Mouse (Mus musculus) gastrocnemius, adult 2 months (tissue): ENCODE measurements around the gene Htr2a. TPM values are rescaled to one million over a fixed set of nuclear protein-coding genes. Genes with fewer than 3 reads are reported as not detected.
A peak's percentile ranks its signal among the peaks of the same experiment; 100 is the strongest.

Source experiments
- DNase-seq: peaks from one replicate; pipeline ENCODE4 v3.0.0; 2022
- H3K27ac ChIP-seq: fragments of 200-600 bp; 2 replicates; pipeline ENCODE4 v1.8.1; 2022; ENCODE audit warnings: mild to moderate bottlenecking
- H3K4me3 ChIP-seq: fragments of 200-600 bp; 2 replicates; pipeline ENCODE4 v1.8.1; 2022; ENCODE audit warnings: mild to moderate bottlenecking, moderate library complexity
- CTCF ChIP-seq: fragments of 200-600 bp; IDR thresholded peaks from 2 replicates; pipeline ENCODE4 v1.8.1; 2022; ENCODE audit warnings: antibody characterized with exemption, mild to moderate bottlenecking, moderate library complexity
- intact Hi-C: fragments of 180-260 bp; cut with DNase I; formaldehyde crosslinking; loops from one replicate; pipeline ENCODE4 v1.15.1; 2025
- total RNA-seq, 2 experiments: library from RNA; stranded (reverse); gene quantifications; 2 replicates each; pipeline ENCODE4 v1.2.3; 2021

The Htr2a gene
- total RNA-seq, 2 experiments from 2014 or later: 0.15 to 0.20 TPM

DNA sequence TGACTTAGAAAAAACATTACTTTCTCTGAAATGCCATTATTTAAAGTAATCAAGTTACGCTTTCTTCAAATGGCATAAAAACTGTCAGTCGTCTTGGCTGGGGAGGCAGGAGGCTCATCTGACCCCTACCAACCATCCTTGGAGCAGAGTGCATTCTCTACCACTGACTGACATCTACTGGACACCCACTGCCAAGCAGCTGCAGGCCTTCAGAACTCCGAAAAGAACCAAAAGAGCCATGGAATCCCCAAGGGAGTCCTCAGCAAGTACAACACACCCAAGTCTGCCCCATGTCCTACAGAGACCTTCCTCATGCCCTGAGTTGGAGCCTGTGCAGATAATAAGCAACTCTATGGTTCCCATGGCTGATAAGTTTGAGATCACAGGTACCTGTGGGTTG lies 82.9 kb downstream of the Htr2a start:
- H3K4me3 ChIP-seq: no peak overlapping the region
- no peak for TF ChIP-seq CTCF
- no peak for DNase-seq
- intact Hi-C loops: no loop called here
- H3K27ac ChIP-seq: no peak overlapping the region

DNA sequence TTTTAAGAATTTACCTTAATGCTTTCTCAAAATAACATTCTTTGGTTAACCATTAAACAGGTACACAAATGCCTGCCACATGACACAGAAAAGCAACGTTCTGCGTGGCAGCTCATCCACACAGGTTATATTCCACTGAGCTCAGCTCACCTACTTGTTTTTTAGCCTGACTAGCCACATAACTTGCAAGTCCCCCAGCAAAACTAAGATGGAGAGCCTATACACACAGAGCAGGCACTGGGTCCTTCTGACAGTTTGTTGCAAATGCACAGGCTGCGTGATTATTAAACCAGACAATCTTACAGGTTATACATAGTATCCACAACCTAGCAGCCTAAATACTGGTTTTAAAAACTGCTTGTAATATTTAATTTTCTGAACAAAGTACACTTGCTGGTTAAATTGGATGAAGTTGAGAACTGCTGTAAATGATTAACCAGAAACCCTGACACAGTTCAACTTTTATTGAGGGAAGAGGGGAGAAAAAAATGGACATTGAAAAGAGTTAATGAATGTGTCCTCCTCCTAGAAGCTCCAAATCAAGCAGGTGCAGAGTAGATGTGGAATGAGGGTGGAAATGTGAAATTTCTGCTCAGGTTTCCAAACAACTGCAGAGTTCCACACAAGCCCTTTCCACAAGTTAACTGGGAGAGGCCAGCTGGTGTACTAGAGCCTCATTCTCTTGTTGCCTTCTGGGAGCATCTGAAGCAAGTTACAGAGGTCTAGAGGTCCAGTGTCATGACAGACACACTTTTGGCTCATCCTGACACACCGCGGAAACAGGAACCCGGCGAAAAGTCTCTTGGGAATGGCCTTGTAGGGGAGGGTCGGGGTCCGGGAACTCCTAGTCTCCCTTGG lies 90.8 kb downstream of the Htr2a start:
- H3K27ac ChIP-seq: peak overlapping the region; percentile 85
- intact Hi-C loops: loop anchor here (10.0 kb wide), 1 partner anchor 553 kb away; the partner anchor contains the start of gene Zc3h13
- peak overlapping the region; percentile 94 for H3K4me3 ChIP-seq
- DNase-seq: no peak
- no peak for TF ChIP-seq CTCF

DNA sequence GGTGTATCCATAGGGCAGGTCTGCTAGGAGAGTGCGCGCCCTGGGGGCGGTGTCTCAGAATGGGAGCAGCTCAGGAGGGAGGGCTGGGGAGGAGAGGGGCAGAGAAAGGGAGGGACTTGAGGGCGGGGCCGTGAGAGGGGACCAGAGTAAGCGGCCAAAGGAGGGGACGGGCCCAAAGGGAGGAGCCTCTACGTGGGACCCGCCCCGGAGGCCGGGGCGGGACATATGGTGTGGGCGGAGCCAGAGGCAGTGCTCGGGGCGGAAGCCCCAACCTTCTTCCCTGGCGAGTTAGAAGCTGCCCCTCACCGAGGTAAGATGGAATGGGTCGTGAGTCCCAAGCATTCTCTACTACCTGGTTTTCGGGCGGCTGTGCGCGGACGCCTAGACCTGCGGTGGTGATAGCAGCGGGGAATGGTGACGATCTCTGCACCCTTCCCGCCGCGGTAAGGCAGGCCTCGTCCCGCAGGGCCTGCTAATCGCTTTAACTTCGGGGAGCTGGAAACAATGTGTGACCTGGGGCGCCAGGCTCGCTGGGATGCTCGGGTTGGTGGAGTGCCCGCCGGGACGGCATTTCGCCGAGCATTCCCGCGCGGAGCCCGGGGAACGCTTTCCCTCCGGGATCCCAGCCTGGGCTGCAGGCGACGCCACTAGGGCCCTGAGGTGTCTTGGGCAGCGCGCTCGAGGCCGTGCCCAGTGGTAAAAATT lies 91.6 kb downstream of the Htr2a start, which contains the start of gene Esd:
TSS of gene Esd (plus strand) at position 219 of the 705 bp plus-strand sequence.
- intact Hi-C loops: loop anchor here (10.0 kb wide), 1 partner anchor 553 kb away; the partner anchor contains the start of gene Zc3h13
- DNase-seq: peak; percentile 95
- Histone ChIP-seq H3K27ac (peak within 1 kb of the TSS; percentile 85), H3K4me3 (peak within 1 kb of the TSS; percentile 94)
- TF ChIP-seq CTCF: peak; percentile 9; the same call in 1 of the 2 replicates

DNA sequence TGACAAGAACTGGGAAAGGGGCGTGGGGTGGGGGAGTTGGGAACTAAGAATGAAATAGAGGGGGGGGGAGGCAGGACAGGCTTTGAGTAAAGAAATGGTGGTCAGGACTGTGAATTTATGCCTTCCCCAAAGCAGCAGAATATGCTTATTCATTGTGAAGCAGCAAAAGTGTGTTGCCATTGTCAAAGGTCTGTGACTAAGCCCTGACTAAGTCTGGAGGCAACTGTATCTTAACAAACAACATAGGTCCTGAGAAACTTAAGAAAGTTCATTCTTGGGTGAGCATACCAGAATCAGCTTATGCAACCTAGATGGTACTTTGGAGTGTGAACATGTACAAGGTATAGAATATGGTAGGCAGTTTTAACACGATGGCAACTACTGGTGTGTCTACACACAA lies 92.8 kb downstream of the Htr2a start:
- Histone ChIP-seq H3K27ac (no peak overlapping the region), H3K4me3 (peak overlapping the region; percentile 94)
- TF ChIP-seq CTCF: no peak
- no peak for DNase-seq
- intact Hi-C loops: loop anchor here (10.0 kb wide), 1 partner anchor 551 kb away; the partner anchor contains the start of gene Zc3h13

DNA sequence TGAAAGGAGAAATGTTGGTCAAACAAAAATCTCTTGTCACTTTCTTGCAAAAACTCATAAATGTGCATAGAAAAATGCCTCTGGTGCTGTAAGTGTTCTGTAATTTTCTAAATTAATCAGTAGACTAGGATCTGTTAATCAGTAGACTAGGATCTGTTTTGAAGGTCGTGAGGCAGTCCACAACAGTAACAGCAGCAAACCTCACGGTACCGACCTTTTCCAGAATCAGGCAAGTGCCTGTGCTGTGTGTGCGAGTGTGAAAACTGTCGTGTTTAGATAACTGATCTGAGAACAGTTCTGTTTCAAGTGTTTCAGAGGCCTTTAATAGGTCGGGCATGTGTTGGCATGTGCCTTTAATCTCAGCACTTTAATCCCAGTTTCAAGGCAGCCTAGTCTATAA lies 94.8 kb downstream of the Htr2a start:
- no peak for TF ChIP-seq CTCF
- Histone ChIP-seq H3K27ac (no peak overlapping the region), H3K4me3 (no peak overlapping the region)
- intact Hi-C loops: loop anchor here (10.0 kb wide), 1 partner anchor 549 kb away; the partner anchor contains the start of gene Zc3h13
- DNase-seq: no peak

DNA sequence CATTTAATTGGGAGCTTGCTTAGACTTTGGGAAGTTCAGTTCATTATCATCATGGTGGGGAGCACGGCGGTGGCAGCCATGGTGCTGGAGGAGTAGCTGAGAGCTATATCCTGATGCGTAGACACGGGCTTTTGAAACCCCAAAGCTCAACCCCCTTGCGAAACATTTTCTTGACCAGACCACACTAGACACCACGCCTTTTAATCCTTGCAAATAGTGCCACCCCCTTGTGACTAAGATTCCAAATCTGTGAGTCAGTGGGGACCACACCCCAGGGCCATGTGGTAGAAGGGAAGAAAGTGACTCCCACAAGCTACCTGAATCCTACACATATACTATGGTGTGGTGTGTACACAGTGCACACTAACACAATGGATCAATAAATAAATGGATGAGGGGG lies 96.2 kb downstream of the Htr2a start:
- no peak overlapping the region for H3K27ac ChIP-seq
- DNase-seq: no peak
- intact Hi-C loops: loop anchor here (10.0 kb wide), 1 partner anchor 548 kb away; the partner anchor contains the start of gene Zc3h13
- TF ChIP-seq CTCF: no peak
- no peak overlapping the region for H3K4me3 ChIP-seq

Other genes with a start within 250 kb of the Htr2a start
- 10 to 100 TPM; 70.6 to 75.1 TPM for gene Esd, start 91.5 kb downstream of the Htr2a start, total RNA-seq